Mouse (Mus musculus): ENCODE data around the gene Gm17581.
A peak's percentile ranks its signal among the peaks of the same experiment; 100 is the strongest.
"Not testable (repeated sequence)": the region's sequence is repeated elsewhere in the genome, so short reads cannot be mapped to it uniquely, and the experiment has no call there.

Gm17581 gene

GRCm38 (mm10) chr2:155737803-155738202, 2.1 kb upstream of the Gm17581 start:
- DNase-seq (ENCODE audit: low read depth, low spot score) = no peak

- no peak for DNase-seq (ENCODE audit: low read depth, low spot score)
These were observed 1.3 kb upstream of the Gm17581 start for GRCm38 (mm10) chr2:155736936-155737335.

- no peak for DNase-seq (ENCODE audit: low read depth, low spot score)
These were observed 586 bp downstream of the Gm17581 start for GRCm38 (mm10) chr2:155735080-155735479.

- DNase-seq (ENCODE audit: low read depth, low spot score) = peak; percentile 79
These were observed 6.5 kb downstream of the Gm17581 start, which contains the start of gene Edem2 for GRCm38 (mm10) chr2:155729158-155729645. Gene Edem2, minus strand, starts transcription at chr2:155729475.

GRCm38 (mm10) chr2:155728742-155729141, 6.9 kb downstream of the Gm17581 start:
- no peak for DNase-seq (ENCODE audit: low read depth, low spot score)

GRCm38 (mm10) chr2:155727764-155728395, 7.8 kb downstream of the Gm17581 start:
- no peak for DNase-seq (ENCODE audit: low read depth, low spot score)

GRCm38 (mm10) chr2:155726302-155726701, 9.4 kb downstream of the Gm17581 start:
- DNase-seq (ENCODE audit: low read depth, low spot score) = no peak

GRCm38 (mm10) chr2:155724526-155724925, 11.1 kb downstream of the Gm17581 start:
- DNase-seq (ENCODE audit: low read depth, low spot score) = no peak

- no peak for DNase-seq (ENCODE audit: low read depth, low spot score)
These were observed 11.6 kb downstream of the Gm17581 start for GRCm38 (mm10) chr2:155724036-155724435.

- DNase-seq (ENCODE audit: low read depth, low spot score) = no peak
These were observed 15.1 kb downstream of the Gm17581 start for GRCm38 (mm10) chr2:155720585-155720984.

GRCm38 (mm10) chr2:155717082-155717990, 18.3 kb downstream of the Gm17581 start:
- DNase-seq (ENCODE audit: low read depth, low spot score) = no peak

- DNase-seq (ENCODE audit: low read depth, low spot score) = no peak
These were observed 25.1 kb downstream of the Gm17581 start for GRCm38 (mm10) chr2:155710557-155710956.

GRCm38 (mm10) chr2:155707251-155707650, 28.4 kb downstream of the Gm17581 start:
- no peak for DNase-seq (ENCODE audit: low read depth, low spot score)

- DNase-seq (ENCODE audit: low read depth, low spot score) = no peak
These were observed 32.0 kb downstream of the Gm17581 start for GRCm38 (mm10) chr2:155703630-155704029.

GRCm38 (mm10) chr2:155701399-155701919, 34.2 kb downstream of the Gm17581 start:
- no peak for DNase-seq (ENCODE audit: low read depth, low spot score)

- not testable (repeated sequence) for DNase-seq (ENCODE audit: low read depth, low spot score)
These were observed 37.2 kb downstream of the Gm17581 start for GRCm38 (mm10) chr2:155698443-155698842.

- no peak for DNase-seq (ENCODE audit: low read depth, low spot score)
These were observed 38.8 kb downstream of the Gm17581 start for GRCm38 (mm10) chr2:155696851-155697250.

- DNase-seq (ENCODE audit: low read depth, low spot score) = peak; percentile 64
These were observed 39.5 kb downstream of the Gm17581 start for GRCm38 (mm10) chr2:155696091-155696558.

GRCm38 (mm10) chr2:155695316-155695715, 40.4 kb downstream of the Gm17581 start:
- no peak for DNase-seq (ENCODE audit: low read depth, low spot score)

- no peak for DNase-seq (ENCODE audit: low read depth, low spot score)
These were observed 41.1 kb downstream of the Gm17581 start for GRCm38 (mm10) chr2:155694564-155694963.

- no peak for DNase-seq (ENCODE audit: low read depth, low spot score)
These were observed 42.5 kb downstream of the Gm17581 start for GRCm38 (mm10) chr2:155693136-155693535.

All from embryo, embryonic 11.5 days (tissue).